In the genomic region with DNA sequence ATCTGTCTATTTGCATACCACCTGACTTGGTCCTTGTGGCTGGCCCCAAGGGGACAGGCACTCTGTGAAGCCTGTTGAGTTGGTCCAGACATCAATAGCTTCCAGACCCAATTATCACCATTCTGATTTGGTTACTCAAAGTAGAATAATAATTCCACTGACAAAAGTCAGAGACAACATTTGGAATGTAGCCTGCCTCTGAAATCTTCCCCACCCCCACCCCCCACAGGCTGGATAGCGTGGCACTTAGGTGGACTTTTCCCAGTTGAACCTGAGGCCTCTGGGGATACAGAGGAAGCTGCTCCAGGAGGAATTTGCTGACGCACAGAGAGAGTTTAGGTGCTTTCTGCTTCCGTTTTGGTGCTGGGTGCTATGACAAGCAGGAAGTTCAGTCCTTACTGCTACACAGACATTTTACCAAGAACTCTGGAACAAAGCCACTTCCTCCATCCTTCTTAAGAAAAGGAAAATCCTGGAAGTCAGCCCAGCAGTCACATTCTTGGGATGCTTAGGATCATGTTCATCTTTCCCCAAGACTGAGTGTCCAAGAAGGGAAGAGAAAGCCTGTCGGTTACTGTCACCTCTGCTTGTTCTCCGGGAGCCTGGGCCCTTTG, we compare ENCODE assay signal across 8 mouse cellular contexts. TPM values are rescaled to one million over a fixed set of nuclear protein-coding genes. Genes with fewer than 3 reads are reported as not detected.
DNase-seq lines count a peak whose midpoint lies in the region; ATAC-seq lines count a peak whose summit lies in the region.

No protein-coding gene starts in this region.

- ATAC-seq in hindbrain, embryonic 13.5 days (ENCODE audit: low FRiP score): no peak
- ATAC-seq in hindbrain, embryonic 12.5 days (ENCODE audit: low FRiP score): no peak
- ATAC-seq in forebrain, embryonic 16.5 days: peak; percentile 19
- peak; percentile 52; the same call in 1 of the 2 replicates for ATAC-seq in kidney, embryonic 15.5 days (replicated peaks; ENCODE audit: low FRiP score)
- ATAC-seq in neural tube, embryonic 15.5 days (ENCODE audit: low FRiP score): no peak
- no peak for ATAC-seq in erythroblast, adult 5-6 weeks (replicated peaks; ENCODE audit: low FRiP score, poor library complexity, severe bottlenecking)
- ATAC-seq in CD4-positive, CD25-positive, alpha-beta regulatory T cell, adult 4 months: no peak

- H3K4me3 ChIP-seq in hindbrain, embryonic 13.5 days: no peak overlapping the region
- H3K4me3 ChIP-seq in hindbrain, embryonic 12.5 days: no peak overlapping the region
- no peak overlapping the region for H3K4me3 ChIP-seq in forebrain, embryonic 16.5 days (replicated peaks; ENCODE audit: low read length)
- no peak overlapping the region for H3K4me3 ChIP-seq in kidney, embryonic 15.5 days (replicated peaks)
- no peak overlapping the region for H3K4me3 ChIP-seq in neural tube, embryonic 15.5 days (replicated peaks)

- no peak overlapping the region for H3K9ac ChIP-seq in hindbrain, embryonic 13.5 days
- H3K9ac ChIP-seq in hindbrain, embryonic 12.5 days: no peak overlapping the region
- no peak overlapping the region for H3K9ac ChIP-seq in forebrain, embryonic 16.5 days (replicated peaks; ENCODE audit: low read depth, low read length)
- H3K9ac ChIP-seq in kidney, embryonic 15.5 days: no peak overlapping the region
- H3K9ac ChIP-seq in neural tube, embryonic 15.5 days (replicated peaks): no peak overlapping the region

- 0 out of 2 replicates have a peak, but pooled peaks cover 2% of the 10 kb centered on the region for H3K27me3 ChIP-seq in hindbrain, embryonic 13.5 days
- H3K27me3 ChIP-seq in hindbrain, embryonic 12.5 days: no peaks in the 10 kb centered on the region
- no peaks in the 10 kb centered on the region for H3K27me3 ChIP-seq in forebrain, embryonic 16.5 days (replicated peaks; ENCODE audit: control insufficient read depth, insufficient read depth, low read length)
- no peaks in the 10 kb centered on the region for H3K27me3 ChIP-seq in kidney, embryonic 15.5 days
- H3K27me3 ChIP-seq in neural tube, embryonic 15.5 days (replicated peaks): no peaks in the 10 kb centered on the region

- no peak for DNase-seq in left cerebral cortex, adult 9 months (ENCODE audit: low spot score in 2 of 2)

- no peaks in the 10 kb centered on the region for H3K36me3 ChIP-seq in hindbrain, embryonic 13.5 days
- no peaks in the 10 kb centered on the region for H3K36me3 ChIP-seq in hindbrain, embryonic 12.5 days
- no peaks in the 10 kb centered on the region for H3K36me3 ChIP-seq in forebrain, embryonic 16.5 days (ENCODE audit: control insufficient read depth, insufficient read depth)
- H3K36me3 ChIP-seq in kidney, embryonic 15.5 days: 0 out of 2 replicates have a peak, but pooled peaks cover 4% of the 10 kb centered on the region
- no peaks in the 10 kb centered on the region for H3K36me3 ChIP-seq in neural tube, embryonic 15.5 days

- H3K9me3 ChIP-seq in hindbrain, embryonic 13.5 days: no peaks in the 10 kb centered on the region
- H3K9me3 ChIP-seq in hindbrain, embryonic 12.5 days (replicated peaks): no peaks in the 10 kb centered on the region
- no peaks in the 10 kb centered on the region for H3K9me3 ChIP-seq in forebrain, embryonic 16.5 days (ENCODE audit: control insufficient read depth, low read length)
- H3K9me3 ChIP-seq in kidney, embryonic 15.5 days (replicated peaks): no peaks in the 10 kb centered on the region
- H3K9me3 ChIP-seq in neural tube, embryonic 15.5 days (replicated peaks): no peaks in the 10 kb centered on the region

- H3K4me1 ChIP-seq in hindbrain, embryonic 13.5 days (replicated peaks): peaks cover 26% of the 10 kb centered on the region
- peaks cover 16% of the 10 kb centered on the region for H3K4me1 ChIP-seq in hindbrain, embryonic 12.5 days
- H3K4me1 ChIP-seq in forebrain, embryonic 16.5 days (replicated peaks; ENCODE audit: control insufficient read depth, insufficient read depth, low read length): peaks cover 37% of the 10 kb centered on the region
- H3K4me1 ChIP-seq in kidney, embryonic 15.5 days: peaks cover 16% of the 10 kb centered on the region
- peaks cover 8% of the 10 kb centered on the region for H3K4me1 ChIP-seq in neural tube, embryonic 15.5 days

- no peak overlapping the region for H3K4me2 ChIP-seq in hindbrain, embryonic 13.5 days
- H3K4me2 ChIP-seq in hindbrain, embryonic 12.5 days (replicated peaks): no peak overlapping the region
- H3K4me2 ChIP-seq in forebrain, embryonic 16.5 days (ENCODE audit: low read length): no peak overlapping the region
- no peak overlapping the region for H3K4me2 ChIP-seq in kidney, embryonic 15.5 days
- H3K4me2 ChIP-seq in neural tube, embryonic 15.5 days: no peak overlapping the region

- WGBS in hindbrain, embryonic 13.5 days: 68% methylated on average over 5 of the region's 5 CpGs
- WGBS in hindbrain, embryonic 12.5 days: 77% methylated on average over 5 of the region's 5 CpGs
- 41% methylated on average over 5 of the region's 5 CpGs for WGBS in forebrain, embryonic 16.5 days
- WGBS in kidney, embryonic 15.5 days: 41% methylated on average over 5 of the region's 5 CpGs
- 72% methylated on average over 5 of the region's 5 CpGs for WGBS in neural tube, embryonic 15.5 days

- H3K27ac ChIP-seq in hindbrain, embryonic 13.5 days: peak overlapping the region; percentile 70
- no peak overlapping the region for H3K27ac ChIP-seq in hindbrain, embryonic 12.5 days
- H3K27ac ChIP-seq in forebrain, embryonic 16.5 days (ENCODE audit: low read length): peak overlapping the region; percentile 72
- H3K27ac ChIP-seq in kidney, embryonic 15.5 days: peak overlapping the region; percentile 76
- H3K27ac ChIP-seq in neural tube, embryonic 15.5 days (replicated peaks): peak overlapping the region; percentile 10; the same call in 1 of the 2 replicates

RNA-seq across cellular contexts. Expression of gene Bcl10, which starts 36.6 kb away (rescaled TPM):
- 38.4 and 40.9 TPM in 2 replicates for polyA plus RNA-seq in hindbrain, embryonic 13.5 days (2015; fragmentation: Nextera tagmentation; extraction: Ambion mirVana)
- polyA plus RNA-seq in hindbrain, embryonic 12.5 days (2016; fragmentation: Nextera tagmentation; extraction: Ambion mirVana): 52.0 and 52.5 TPM in 2 replicates
- 38.6 and 49.2 TPM in 2 replicates for polyA plus RNA-seq in forebrain, embryonic 16.5 days (2015; fragmentation: Nextera tagmentation; extraction: Ambion mirVana)
- 52.2 and 53.5 TPM in 2 replicates for polyA plus RNA-seq in kidney, embryonic 15.5 days (2015; fragmentation: Nextera tagmentation; extraction: Ambion mirVana)
- 33.9 and 41.4 TPM in 2 replicates for polyA plus RNA-seq in neural tube, embryonic 15.5 days (2015; fragmentation: Nextera tagmentation; extraction: Ambion mirVana)
- total RNA-seq in erythroblast, adult 5-6 weeks (2015; ENCODE audit: low replicate concordance): 7.7 and 13.4 TPM in 2 replicates
- 18.0 and 19.2 TPM in 2 replicates for total RNA-seq in erythroblast, adult 5-6 weeks (2017; ENCODE audit: low replicate concordance)
- 10 to 100 TPM; 43.5 to 50.2 TPM for polyA plus RNA-seq in CD4-positive, CD25-positive, alpha-beta regulatory T cell, adult 4 months (2017; shearing (Covaris generic))

RNA-seq across cellular contexts. Expression of gene 2410004B18Rik, which starts 51.9 kb away (rescaled TPM):
- polyA plus RNA-seq in hindbrain, embryonic 13.5 days (2015; fragmentation: Nextera tagmentation; extraction: Ambion mirVana): 73.2 and 74.1 TPM in 2 replicates
- polyA plus RNA-seq in hindbrain, embryonic 12.5 days (2016; fragmentation: Nextera tagmentation; extraction: Ambion mirVana): 61.4 and 64.3 TPM in 2 replicates
- polyA plus RNA-seq in forebrain, embryonic 16.5 days (2015; fragmentation: Nextera tagmentation; extraction: Ambion mirVana): 75.8 and 81.0 TPM in 2 replicates
- polyA plus RNA-seq in kidney, embryonic 15.5 days (2015; fragmentation: Nextera tagmentation; extraction: Ambion mirVana): 50.2 and 52.7 TPM in 2 replicates
- 70.1 and 79.9 TPM in 2 replicates for polyA plus RNA-seq in neural tube, embryonic 15.5 days (2015; fragmentation: Nextera tagmentation; extraction: Ambion mirVana)
- 20.1 and 46.9 TPM in 2 replicates for total RNA-seq in erythroblast, adult 5-6 weeks (2015; ENCODE audit: low replicate concordance)
- total RNA-seq in erythroblast, adult 5-6 weeks (2017; ENCODE audit: low replicate concordance): 11.8 and 14.6 TPM in 2 replicates
- polyA plus RNA-seq in CD4-positive, CD25-positive, alpha-beta regulatory T cell, adult 4 months (2017; shearing (Covaris generic)): 10 to 100 TPM; 18.9 to 21.5 TPM

Comparison
In these comparisons a context has a peak if more than half of its experiments do, and no peak if none do; other contexts are left out.
1. ATAC-seq: peak in forebrain, embryonic 16.5 days (single experiment) and kidney, embryonic 15.5 days (single experiment); none in hindbrain, embryonic 13.5 days (single experiment), hindbrain, embryonic 12.5 days (single experiment), neural tube, embryonic 15.5 days (single experiment), erythroblast, adult 5-6 weeks (single experiment) and CD4-positive, CD25-positive, alpha-beta regulatory T cell, adult 4 months (single experiment).